Mouse (Mus musculus) midbrain, embryonic 10.5 days (tissue): ENCODE data around the gene Kti12. TPM values are rescaled to one million over a fixed set of nuclear protein-coding genes. Genes with fewer than 3 reads are reported as not detected.

Source experiments
- DNase-seq: peaks from one replicate; pipeline ENCODE4 v3.0.0-alpha.2; 2017; ENCODE audit warnings: low spot score
- H3K27ac ChIP-seq: fragments of 300-500 bp; sonication (generic); replicated peaks from 2 replicates; pipeline ENCODE4 v1.5.1; 2016; ENCODE audit warnings: mild to moderate bottlenecking
- H3K27me3 ChIP-seq: fragments of 300-500 bp; sonication (generic); 2 replicates; pipeline ENCODE4 v1.6.1; 2016; ENCODE audit warnings: low read depth, mild to moderate bottlenecking; ENCODE audit not compliant: poor library complexity, severe bottlenecking
- H3K36me3 ChIP-seq: fragments of 300-500 bp; sonication (generic); 2 replicates; pipeline ENCODE4 v1.6.1; 2016; ENCODE audit warnings: mild to moderate bottlenecking, moderate library complexity
- H3K4me1 ChIP-seq: fragments of 300-500 bp; sonication (generic); 2 replicates; pipeline ENCODE4 v1.6.1; 2016
- H3K4me3 ChIP-seq: fragments of 300-500 bp; sonication (generic); 2 replicates; pipeline ENCODE4 v1.5.1; 2016; ENCODE audit warnings: mild to moderate bottlenecking, moderate library complexity
- H3K9me3 ChIP-seq: fragments of 300-500 bp; sonication (generic); replicated peaks from 2 replicates; pipeline ENCODE4 v1.6.1; 2016; ENCODE audit warnings: mild to moderate bottlenecking
- WGBS: fragments of 180-500 bp; shearing (Covaris S2); methylation state at CpG from one replicate; pipeline ENCODE4 v1.1.7; 2016; 5-methylcytosine and 5-hydroxymethylcytosine counted together
- polyA plus RNA-seq: library from polyadenylated mRNA; unstranded; fragments of >200 nt; fragmentation: Nextera tagmentation; extraction: Ambion mirVana; gene quantifications from 2 replicates; pipeline ENCODE4 v1.2.1, GENCODE M21; 2016

The Kti12 gene
- 53.4 and 62.2 TPM in 2 replicates for polyA plus RNA-seq

DNA sequence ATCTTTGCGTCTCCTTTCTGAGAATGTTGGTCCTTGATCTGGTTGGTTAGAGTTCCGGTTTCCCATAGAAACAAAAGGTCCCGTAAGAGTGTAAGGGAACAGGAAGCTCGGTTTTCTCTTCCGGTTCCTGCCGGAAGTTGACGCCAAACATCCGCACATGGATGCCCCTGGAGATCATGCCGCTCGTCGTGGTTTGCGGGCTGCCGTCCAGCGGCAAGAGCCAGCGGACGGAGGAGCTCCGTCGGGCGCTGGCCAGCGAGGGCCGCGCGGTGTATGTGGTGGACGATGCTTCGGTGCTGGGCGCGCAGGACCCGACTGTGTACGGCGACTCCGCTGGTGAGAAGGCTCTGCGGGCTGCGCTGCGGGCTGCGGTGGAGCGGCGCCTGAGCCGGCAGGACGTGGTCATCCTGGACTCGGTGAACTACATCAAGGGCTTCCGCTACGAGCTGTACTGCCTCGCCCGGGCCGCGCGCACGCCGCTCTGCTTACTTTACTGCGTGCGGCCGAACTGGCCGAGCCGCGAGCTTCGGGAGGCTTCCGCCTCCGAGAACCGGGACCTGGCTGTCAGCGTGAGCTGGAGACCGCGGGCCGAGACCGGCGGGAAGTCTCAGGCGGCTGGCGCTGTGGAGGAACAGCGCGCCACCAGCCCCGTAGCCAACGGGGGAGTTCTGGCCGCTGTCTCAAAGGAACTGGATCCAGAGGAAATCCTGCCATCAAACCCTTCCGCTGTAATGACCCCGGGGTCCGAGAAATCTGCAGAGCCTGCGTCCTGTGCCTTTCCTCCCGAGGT is at the start of gene Kti12:
Gene Kti12 (plus strand): TSS at position 71 of the 790 bp plus-strand sequence.
- H3K27ac ChIP-seq: peak within 1 kb of the TSS; percentile 86
- DNase-seq: peak; percentile 85
- no peaks in the 10 kb centered on the region for H3K27me3 ChIP-seq
- peaks cover 26% of the 10 kb centered on the region for H3K36me3 ChIP-seq
- peak within 1 kb of the TSS; percentile 91 for H3K4me3 ChIP-seq
- under 1% methylated on average over 77 of the region's 77 CpGs for WGBS
- no peaks in the 10 kb centered on the region for H3K9me3 ChIP-seq
- peaks cover 38% of the 10 kb centered on the region for H3K4me1 ChIP-seq

- H3K36me3 ChIP-seq: no peaks in the 10 kb centered on the region
- H3K4me3 ChIP-seq: no peak overlapping the region
- no peak overlapping the region for H3K27ac ChIP-seq
- no peaks in the 10 kb centered on the region for H3K9me3 ChIP-seq
- DNase-seq: peak; percentile 43
- no peaks in the 10 kb centered on the region for H3K27me3 ChIP-seq
- H3K4me1 ChIP-seq: no peaks in the 10 kb centered on the region
- 56% methylated on average over 2 of the region's 2 CpGs for WGBS
These were observed 49.3 kb upstream of the Kti12 start for GRCm38 (mm10) chr4:108798083-108798830.

- Histone ChIP-seq H3K9me3 (no peaks in the 10 kb centered on the region), H3K27ac (no peak overlapping the region), H3K4me3 (no peak overlapping the region), H3K27me3 (no peaks in the 10 kb centered on the region), H3K4me1 (no peaks in the 10 kb centered on the region), H3K36me3 (no peaks in the 10 kb centered on the region)
- DNase-seq: no peak
- 84% methylated on average over 2 of the region's 2 CpGs for WGBS
These were observed 44.0 kb upstream of the Kti12 start for GRCm38 (mm10) chr4:108803535-108803934.

GRCm38 (mm10) chr4:108811142-108811541 is 36.4 kb upstream of the Kti12 start:
- no peaks in the 10 kb centered on the region for H3K9me3 ChIP-seq
- no peak overlapping the region for H3K4me3 ChIP-seq
- 68% methylated on average over 4 of the region's 4 CpGs for WGBS
- peaks cover 5% of the 10 kb centered on the region; the same call in 1 of the 2 replicates for H3K4me1 ChIP-seq
- peaks cover 17% of the 10 kb centered on the region for H3K36me3 ChIP-seq
- H3K27ac ChIP-seq: no peak overlapping the region
- DNase-seq: no peak
- H3K27me3 ChIP-seq: no peaks in the 10 kb centered on the region

GRCm38 (mm10) chr4:108811550-108811949 is 36.0 kb upstream of the Kti12 start:
- WGBS: 64% methylated on average over 6 of the region's 6 CpGs
- Histone ChIP-seq H3K9me3 (no peaks in the 10 kb centered on the region), H3K4me3 (no peak overlapping the region), H3K27me3 (no peaks in the 10 kb centered on the region), H3K36me3 (peaks cover 17% of the 10 kb centered on the region), H3K4me1 (peaks cover 5% of the 10 kb centered on the region; the same call in 1 of the 2 replicates), H3K27ac (no peak overlapping the region)
- DNase-seq: no peak

DNA sequence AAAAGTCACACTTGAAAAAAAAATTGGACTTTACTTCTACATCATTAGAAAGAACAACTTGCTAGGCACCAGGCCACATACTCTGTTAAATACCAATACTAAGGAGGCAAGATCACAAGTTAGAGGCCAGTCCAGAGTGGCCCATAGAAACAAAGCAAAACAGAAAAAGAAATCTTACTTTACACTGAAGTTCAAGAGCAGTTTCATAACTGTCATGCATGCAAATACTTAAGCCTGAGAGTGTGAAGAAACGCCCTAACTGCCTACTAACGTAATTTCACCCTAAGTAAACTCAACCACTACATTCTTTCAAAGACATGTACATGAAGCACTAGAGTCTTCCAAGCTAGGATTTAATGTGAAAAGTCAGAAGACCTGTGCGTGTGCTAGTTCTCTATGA is 21.9 kb upstream of the Kti12 start:
- WGBS: 96% methylated on average over 3 of the region's 3 CpGs
- DNase-seq: no peak
- Histone ChIP-seq H3K27me3 (no peaks in the 10 kb centered on the region), H3K9me3 (no peaks in the 10 kb centered on the region), H3K27ac (no peak overlapping the region), H3K4me3 (no peak overlapping the region), H3K4me1 (no peaks in the 10 kb centered on the region; the same call in 1 of the 2 replicates), H3K36me3 (peaks cover 99% of the 10 kb centered on the region)

DNA sequence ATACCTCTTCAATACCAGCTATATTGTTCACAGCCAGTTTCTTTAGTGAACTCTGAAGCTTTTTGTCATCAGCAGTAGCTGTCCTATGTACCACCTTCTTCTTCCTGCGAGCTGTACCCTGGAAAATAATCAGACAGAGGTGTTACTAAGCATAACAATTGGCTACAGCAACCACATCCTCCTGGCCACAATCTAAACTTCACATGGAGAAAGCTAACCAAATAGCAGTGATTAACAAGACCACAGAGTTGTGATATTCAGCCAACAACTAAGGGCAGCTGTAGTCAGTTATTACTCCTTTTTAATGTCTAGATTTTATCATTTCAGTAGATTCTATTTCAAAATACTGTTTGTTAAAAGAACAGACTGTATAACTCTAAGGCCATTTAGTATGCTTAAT is 21.5 kb upstream of the Kti12 start:
- WGBS: 95% methylated on average over 1 of the region's 1 CpGs
- DNase-seq: no peak
- Histone ChIP-seq H3K4me1 (peaks cover 3% of the 10 kb centered on the region), H3K36me3 (peaks cover 97% of the 10 kb centered on the region), H3K27ac (no peak overlapping the region), H3K9me3 (no peaks in the 10 kb centered on the region), H3K4me3 (no peak overlapping the region), H3K27me3 (no peaks in the 10 kb centered on the region)

DNA sequence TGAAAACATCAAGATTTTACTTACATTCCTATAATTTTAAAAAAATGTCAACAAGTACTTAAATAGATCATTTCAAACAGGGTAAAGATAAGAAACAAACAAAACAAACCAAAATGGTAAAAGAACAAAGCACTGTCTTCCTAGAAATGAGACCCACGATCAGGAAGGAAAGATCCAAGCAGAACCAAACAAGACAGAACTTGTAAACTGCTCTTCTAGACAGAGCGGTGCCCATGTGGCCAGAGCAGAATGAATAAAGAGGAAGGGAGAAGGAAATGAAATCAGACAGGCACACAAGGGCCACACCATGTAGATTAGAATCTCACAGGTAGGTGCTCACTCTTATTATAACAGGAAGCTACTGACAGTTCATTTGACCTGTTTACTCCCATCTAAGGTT is 20.9 kb upstream of the Kti12 start:
- whole genome bisulfite sequencing: 93% methylated on average over 2 of the region's 2 CpGs

GRCm38 (mm10) chr4:108830698-108831097 is 16.9 kb upstream of the Kti12 start:
- 87% methylated on average over 1 of the region's 1 CpGs for WGBS
- Histone ChIP-seq H3K27me3 (no peaks in the 10 kb centered on the region), H3K27ac (no peak overlapping the region), H3K9me3 (no peaks in the 10 kb centered on the region), H3K4me3 (no peak overlapping the region), H3K4me1 (peaks cover 24% of the 10 kb centered on the region), H3K36me3 (peaks cover 51% of the 10 kb centered on the region)
- no peak for DNase-seq

More for the DNA sequence above, 20.9 kb upstream of the Kti12 start:
- Histone ChIP-seq H3K9me3 (no peaks in the 10 kb centered on the region), H3K36me3 (peaks cover 92% of the 10 kb centered on the region), H3K4me3 (no peak overlapping the region), H3K27ac (no peak overlapping the region), H3K4me1 (peaks cover 9% of the 10 kb centered on the region), H3K27me3 (no peaks in the 10 kb centered on the region)
- no peak for DNase-seq

DNA sequence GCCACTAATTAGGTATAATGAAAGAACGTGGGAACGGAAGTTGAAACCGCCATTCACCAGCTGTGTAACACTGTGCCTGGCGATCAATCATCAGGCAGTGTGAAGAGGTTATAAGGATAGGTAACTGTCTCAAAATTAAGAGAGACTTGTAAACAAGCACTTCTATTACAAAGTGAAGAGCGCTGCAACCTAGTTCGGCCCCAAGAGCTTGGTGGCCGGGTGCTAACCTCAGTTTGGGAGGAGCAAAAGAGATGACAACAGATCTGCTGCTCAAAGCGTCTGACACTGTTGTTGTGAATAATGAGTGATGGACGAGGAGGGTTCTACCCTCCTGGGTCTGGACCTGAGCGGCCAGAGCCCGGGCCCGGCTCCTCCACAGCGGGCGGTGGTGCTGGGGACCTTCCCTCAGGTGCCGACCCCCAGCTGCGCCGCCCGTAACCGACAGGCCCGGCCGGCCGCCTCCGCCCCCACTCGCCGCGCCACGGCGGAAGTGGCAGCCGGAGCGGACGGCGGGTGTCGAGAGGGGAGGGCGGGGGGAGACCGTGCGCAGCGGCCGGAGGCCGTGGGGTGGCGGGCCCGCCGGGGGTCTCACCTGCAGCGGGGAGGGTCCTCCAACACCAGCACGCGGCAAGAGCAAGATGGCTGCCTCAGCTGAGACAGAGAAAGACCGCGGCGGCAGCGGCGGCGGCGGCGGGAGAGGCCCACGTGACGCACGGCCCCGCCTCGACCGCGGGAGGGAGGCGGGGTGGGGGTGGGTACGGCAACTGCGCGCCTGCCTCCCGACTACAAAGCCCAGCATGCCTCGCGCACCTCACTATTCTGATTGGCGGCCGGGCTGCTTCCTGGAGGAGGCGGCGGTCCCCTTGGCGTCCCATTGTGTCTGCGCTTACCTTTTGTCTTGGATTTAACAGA is 14.4 kb upstream of the Kti12 start, which contains the start of gene Btf3l4:
Gene Btf3l4 (minus strand): TSS at position 699 of the 912 bp plus-strand sequence.
- Histone ChIP-seq H3K4me1 (peaks cover 33% of the 10 kb centered on the region), H3K4me3 (peak within 1 kb of the TSS; percentile 98), H3K27ac (peak within 1 kb of the TSS; percentile 100), H3K9me3 (no peaks in the 10 kb centered on the region), H3K27me3 (no peaks in the 10 kb centered on the region), H3K36me3 (peaks cover 27% of the 10 kb centered on the region)
- peak; percentile 97 for DNase-seq
- under 1% methylated on average over 73 of the region's 73 CpGs for WGBS

- Histone ChIP-seq H3K27ac (peak overlapping the region; percentile 100), H3K4me3 (peak overlapping the region; percentile 98), H3K4me1 (peaks cover 33% of the 10 kb centered on the region), H3K36me3 (peaks cover 21% of the 10 kb centered on the region), H3K27me3 (no peaks in the 10 kb centered on the region), H3K9me3 (no peaks in the 10 kb centered on the region)
- WGBS: 0% methylated on average over 6 of the region's 6 CpGs
- DNase-seq: no peak
These were observed 13.8 kb upstream of the Kti12 start for GRCm38 (mm10) chr4:108833828-108834114.
